Mouse (Mus musculus) layer of hippocampus, adult 9-10 months (tissue): ENCODE measurements around the gene Psmd2.
"Not testable (repeated sequence)": the region's sequence is repeated elsewhere in the genome, so short reads cannot be mapped to it uniquely, and the experiment has no call there.

Source experiments
- DNase-seq: peaks from one replicate; pipeline ENCODE4 v3.0.0; 2022; ENCODE audit warnings: low spot score

Psmd2 gene

DNA sequence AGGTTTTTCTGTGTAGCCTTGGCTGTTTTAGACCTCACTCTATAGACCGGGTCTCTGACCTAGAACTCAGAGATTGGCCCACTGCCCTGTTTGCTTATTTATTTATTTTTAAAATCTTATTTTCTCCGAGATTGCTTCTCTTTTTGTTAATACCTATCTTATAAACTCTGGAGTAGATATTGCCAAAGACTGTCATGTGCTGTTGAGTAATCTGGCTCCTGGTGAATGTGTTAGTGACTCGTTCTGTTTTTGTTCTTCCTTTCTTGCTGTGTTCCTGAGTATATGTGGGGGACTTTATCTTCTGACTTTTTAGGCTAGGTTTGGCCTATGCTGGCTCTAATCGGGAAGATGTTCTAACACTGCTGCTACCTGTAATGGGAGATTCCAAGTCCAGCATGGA, 6.2 kb downstream of the Psmd2 start:
- DNase-seq = no peak

- not testable (repeated sequence) for DNase-seq
Measured at GRCm38 (mm10) chr16:20668013-20668412, 16.6 kb downstream of the Psmd2 start, which contains the start of gene Eif4g1. Gene Eif4g1, plus strand, starts transcription at chr16:20668313.

DNA sequence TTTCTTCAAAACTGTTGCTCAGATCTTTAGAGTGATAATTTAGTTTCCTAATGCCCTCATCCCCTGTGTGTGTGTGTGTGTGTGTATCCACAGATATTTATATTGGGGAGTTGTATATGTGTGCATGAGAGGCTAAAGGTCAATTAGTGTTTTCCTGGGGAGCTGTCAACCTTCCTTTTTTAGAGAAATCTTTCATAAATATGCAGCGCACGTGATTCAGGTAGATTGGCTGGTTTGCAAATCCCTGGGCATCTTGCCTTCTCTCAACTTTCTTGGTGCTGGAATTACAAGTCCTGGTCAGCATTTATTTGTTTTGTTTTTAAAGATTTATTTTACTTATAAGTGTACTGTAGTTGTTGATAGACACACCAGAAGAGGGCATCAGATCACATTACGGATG, 18.8 kb downstream of the Psmd2 start:
- DNase-seq = no peak

GRCm38 (mm10) chr16:20671886-20672285, 20.4 kb downstream of the Psmd2 start:
- no peak for DNase-seq

GRCm38 (mm10) chr16:20672500-20672902, 21.0 kb downstream of the Psmd2 start:
- peak; percentile 75 for DNase-seq

DNA sequence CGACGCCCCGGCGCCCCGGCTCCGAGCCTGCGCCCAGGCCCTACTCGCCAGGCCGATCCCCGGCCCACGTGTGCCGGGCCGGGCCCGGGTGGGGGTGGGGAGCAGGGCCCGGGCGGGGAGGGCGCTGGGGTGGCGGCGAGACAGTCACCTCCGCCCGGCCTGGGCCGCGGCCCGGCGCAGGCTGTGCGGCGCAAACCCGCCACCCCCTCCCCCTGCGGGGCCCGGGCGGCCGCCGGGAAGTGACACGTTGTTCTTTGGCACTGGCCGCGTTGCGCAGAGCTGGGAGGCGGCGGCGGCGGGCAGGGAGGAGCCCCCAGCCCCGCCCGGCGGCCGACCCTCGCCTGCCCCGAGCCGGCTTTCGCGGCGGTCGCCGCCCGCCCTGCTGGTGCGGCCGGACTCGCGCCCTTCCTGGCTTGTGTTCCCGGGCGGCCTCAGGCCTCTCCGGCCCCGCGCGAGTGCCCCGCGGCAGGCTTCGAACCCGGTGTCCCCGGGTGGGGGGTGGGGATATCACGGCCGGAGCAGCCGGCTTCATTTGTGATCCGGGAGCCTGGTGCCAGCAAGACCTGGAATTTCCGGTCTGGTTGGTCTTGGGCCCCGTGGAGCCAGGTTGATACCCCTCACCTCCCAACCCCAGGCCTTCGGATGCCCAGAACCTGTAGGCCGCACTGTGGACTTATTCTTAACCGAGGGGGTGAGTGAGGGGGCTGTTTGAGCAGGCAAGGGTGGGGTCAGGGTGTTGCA, 21.7 kb downstream of the Psmd2 start:
- no peak for DNase-seq

- no peak for DNase-seq
Measured at GRCm38 (mm10) chr16:20673706-20674303, 22.4 kb downstream of the Psmd2 start.

DNA sequence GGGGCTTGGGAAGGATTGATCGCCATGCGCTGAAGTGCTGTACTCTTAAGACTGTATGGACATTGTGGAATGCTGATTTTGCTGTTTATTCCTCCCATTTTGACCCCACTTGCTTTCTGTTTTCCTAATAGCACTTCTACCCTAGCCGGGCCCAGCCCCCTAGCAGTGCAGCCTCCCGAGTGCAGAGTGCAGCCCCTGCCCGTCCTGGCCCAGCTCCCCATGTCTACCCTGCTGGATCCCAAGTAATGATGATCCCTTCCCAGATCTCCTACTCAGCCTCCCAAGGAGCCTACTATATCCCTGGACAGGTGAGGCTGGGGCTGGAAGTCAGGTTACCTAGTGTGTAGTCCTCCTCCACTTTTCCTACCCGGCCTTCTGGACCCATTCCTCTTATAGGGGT, 23.8 kb downstream of the Psmd2 start:
- DNase-seq = no peak

- no peak for DNase-seq
Measured at GRCm38 (mm10) chr16:20676702-20677101, 25.2 kb downstream of the Psmd2 start.

- DNase-seq = no peak
Measured at GRCm38 (mm10) chr16:20677380-20677779, 25.9 kb downstream of the Psmd2 start.

- DNase-seq = no peak
Measured at GRCm38 (mm10) chr16:20677974-20678675, 26.7 kb downstream of the Psmd2 start.

- no peak for DNase-seq
Measured at GRCm38 (mm10) chr16:20690774-20691173, 39.3 kb downstream of the Psmd2 start.

DNA sequence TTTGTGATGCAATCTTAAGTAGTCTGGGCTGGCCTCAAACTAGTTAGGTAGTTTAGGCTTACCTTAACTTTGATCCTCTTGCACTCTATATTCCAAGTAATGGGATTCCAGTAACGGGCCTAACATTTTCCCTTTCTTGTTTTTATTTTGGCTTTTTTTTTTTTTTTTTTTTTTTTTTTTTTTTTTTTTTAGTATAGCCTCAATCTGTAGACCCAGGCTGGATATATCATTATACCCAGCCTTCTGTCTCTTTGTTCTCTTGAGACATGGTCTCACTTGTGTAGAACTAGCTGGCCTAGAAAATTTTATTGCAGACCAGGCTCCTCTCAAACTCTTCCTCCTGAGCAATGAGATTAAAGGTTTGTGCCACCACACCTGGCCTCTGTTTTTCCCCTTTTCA, 40.2 kb downstream of the Psmd2 start:
- no peak for DNase-seq

DNA sequence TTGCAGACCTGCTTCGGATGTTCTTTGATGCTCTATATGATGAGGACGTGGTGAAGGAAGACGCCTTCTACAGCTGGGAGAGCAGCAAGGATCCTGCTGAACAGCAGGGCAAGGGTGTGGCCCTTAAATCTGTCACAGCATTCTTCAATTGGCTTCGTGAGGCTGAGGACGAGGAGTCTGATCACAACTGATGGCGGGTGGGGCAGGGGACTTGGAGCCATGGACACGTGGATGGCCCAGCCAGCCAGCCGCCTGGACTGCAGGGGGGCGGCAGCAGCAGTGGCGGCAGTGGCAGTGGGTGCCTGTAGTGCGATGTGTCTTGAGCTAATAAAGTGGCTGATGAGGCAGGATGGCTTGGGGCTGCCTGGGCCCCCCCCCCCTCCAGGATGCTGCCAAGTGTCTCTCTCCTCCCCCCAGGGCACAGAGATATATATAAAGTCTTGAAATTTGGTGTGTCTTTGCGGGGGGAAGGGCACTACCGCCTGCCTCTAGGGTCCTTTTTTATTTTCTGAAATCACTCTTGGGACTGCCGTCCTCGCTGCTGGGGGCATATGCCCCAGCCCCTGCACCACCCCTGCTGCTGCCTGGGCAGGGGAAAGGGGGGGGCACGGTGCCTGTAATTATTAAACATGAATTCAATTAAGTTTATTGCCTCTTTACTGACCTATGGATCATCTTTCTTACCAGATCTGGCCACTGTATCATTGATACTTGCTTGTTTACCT, 41.0 kb downstream of the Psmd2 start:
- DNase-seq = no peak

DNA sequence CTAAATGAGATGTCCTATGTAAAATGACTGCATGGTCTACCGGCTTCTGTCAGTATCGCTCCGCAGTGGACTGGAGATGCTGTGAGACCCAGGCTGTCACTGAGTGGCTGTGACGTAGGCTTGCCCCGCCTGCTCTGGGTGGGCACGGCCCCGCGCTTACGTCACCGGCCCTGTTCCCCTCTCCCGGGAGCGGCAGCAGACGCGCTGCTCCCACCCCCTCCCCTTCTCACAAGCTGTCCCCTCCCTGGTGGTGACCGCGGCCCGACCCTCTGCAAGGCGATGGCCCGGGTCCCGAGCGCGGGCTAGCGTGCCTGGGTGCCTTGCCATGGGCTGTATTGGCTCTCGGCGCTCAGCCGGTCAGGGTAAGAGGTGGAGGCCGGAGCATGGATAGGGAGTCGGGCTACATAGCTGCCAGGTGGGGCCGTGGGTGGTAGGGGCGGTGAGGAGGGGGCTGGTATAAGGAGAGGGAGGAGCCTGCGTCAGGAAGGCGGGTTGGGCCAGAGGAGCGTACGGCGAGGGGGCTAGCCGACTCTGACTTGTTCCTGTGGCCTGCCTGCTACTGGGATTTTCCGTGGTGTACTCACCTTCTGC, 41.8 kb downstream of the Psmd2 start, which contains the start of gene Fam131a:
Fam131a (plus strand) TSS at position 131 of the 591 bp plus-strand sequence.
- DNase-seq = peak; percentile 88

DNA sequence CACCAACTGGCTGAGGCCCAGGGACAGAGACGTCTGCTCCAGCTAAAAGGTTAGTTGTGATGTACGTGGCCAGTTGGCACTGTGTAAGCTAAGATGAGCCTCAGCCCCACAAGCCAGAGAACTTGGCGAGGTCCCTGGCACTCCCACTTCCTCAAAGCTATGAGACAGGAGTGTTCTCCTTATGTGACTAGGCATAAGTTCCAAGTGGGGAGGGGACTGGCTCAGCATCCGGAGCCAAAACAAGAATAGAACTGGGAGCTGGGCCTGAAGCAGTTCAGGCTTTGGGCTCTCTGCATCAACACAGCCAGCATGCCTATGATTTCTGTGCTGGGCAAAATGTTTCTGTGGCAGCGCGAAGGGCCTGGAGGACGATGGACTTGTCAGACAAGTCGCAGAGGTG, 43.3 kb downstream of the Psmd2 start:
- DNase-seq = no peak

DNA sequence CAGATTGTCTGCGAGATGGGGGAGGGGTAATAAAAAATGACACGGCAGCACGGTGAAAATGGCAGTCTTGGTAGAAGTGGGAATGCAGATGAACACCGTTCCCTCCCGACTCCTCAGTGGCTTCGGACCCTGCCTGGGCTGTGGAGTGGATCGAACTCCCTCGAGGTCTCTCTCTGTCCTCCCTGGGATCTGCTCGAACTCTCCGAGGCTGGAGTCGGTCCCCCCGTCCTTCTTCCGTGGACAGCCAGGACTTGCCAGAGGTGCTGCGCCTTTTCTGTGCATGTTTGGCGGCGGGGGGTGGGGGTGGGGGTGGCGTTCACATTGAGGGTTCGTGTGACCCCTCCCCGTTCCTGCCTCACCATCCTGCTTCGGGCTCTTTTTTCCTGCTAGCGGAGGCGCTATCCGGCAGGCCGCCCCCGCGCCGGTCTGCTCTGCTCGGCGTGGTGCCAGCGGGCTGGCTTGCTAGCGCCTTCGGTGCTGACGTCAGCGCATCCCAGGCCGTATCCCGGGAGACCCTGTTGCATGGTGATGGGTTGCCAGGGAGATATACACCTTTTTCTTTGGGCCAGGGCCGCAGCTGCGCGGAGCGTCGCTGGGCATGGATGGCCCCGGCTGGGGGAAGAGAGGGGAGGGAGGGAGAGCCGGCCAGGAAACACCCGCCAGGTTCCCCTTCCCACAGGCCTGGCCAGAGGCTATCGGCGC, 44.3 kb downstream of the Psmd2 start:
- peak; percentile 83 for DNase-seq

DNA sequence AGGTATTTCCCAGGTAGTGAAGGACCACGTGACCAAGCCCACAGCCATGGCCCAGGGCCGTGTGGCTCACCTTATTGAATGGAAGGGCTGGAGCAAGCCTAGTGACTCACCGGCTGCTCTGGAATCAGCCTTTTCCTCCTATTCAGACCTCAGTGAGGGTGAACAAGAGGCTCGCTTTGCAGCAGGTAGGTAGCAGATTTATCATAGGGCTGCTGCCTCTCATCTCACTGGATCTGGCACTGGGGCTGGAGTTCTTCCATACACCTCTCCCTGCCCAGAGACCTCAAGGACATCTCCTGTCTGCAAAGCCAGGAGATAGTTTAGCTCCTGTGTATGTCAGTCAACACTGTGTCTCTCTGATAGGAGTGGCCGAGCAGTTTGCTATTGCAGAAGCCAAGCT, 47.8 kb downstream of the Psmd2 start:
- DNase-seq = no peak

- no peak for DNase-seq
Measured at GRCm38 (mm10) chr16:20700036-20700435, 48.6 kb downstream of the Psmd2 start.

GRCm38 (mm10) chr16:20701316-20701715, 49.9 kb downstream of the Psmd2 start:
- DNase-seq = no peak
